8 mouse cellular contexts compared by ENCODE assay signal in the genomic region with DNA sequence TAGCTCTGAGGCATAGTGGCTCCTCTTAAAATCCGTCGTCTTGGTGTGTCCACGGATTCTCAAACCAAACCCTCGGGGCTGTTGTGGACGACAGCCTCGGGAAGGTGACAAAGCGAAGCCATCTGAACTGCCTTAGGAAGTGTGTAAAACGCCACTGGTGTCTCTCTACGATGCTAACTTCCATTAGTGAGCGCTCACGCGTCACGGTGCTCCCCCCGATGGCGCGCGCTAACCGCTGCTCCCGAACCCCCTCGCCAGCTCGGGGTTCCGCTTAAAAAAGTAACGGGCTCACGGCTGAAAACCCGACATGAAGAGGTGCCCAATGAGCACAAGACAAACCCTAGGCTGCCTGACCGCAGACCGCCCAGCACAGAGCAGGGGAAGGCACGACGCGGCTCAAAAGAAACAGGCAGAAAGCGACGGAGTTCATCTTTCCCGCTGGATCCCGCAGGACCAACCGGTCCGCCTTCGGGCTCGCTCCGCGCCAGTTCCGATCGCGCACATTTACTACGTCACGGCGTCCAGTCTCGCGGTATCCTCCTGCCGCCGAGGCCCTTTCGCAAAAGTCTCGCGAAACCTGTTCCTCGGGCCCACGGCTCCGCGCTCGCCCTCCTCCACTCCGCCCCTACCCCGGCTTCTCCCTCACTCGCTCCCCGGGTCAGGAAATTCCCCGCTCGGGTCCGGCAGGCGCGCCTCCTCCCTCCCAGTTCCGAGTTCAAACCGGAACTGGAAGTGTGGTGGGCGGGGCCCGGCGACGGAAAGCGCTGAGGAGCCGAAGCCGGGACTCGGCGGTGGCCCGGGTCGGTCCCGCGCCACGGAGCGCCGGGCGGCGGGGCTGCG. TPM values are rescaled to one million over a fixed set of nuclear protein-coding genes. Genes with fewer than 3 reads are reported as not detected.
DNase-seq lines count a peak whose midpoint lies in the region; ATAC-seq and TF ChIP-seq lines count a peak whose summit lies in the region.

Gene Map3k7, plus strand, starts transcription at position 744 of the 840 bp plus-strand sequence.

- H3K27me3 ChIP-seq in G1E (ENCODE audit: insufficient read depth, low read length), result no peaks in the 10 kb centered on the region
- H3K27me3 ChIP-seq in forebrain, embryonic 16.5 days (replicated peaks; ENCODE audit: control insufficient read depth, insufficient read depth, low read length), result no peaks in the 10 kb centered on the region
- no peaks in the 10 kb centered on the region for H3K27me3 ChIP-seq in lung, embryonic 14.5 days (ENCODE audit: insufficient read depth, low read length)
- H3K27me3 ChIP-seq in thymus, adult 2 months (ENCODE audit: control insufficient read depth, insufficient read depth, low read length), result no peaks in the 10 kb centered on the region

- peak; percentile 89 for ATAC-seq in G1E (ENCODE audit: extremely low read depth, insufficient number of reproducible peaks, low FRiP score, poor library complexity, severe bottlenecking)
- ATAC-seq in forebrain, embryonic 16.5 days, result peak; percentile 97
- ATAC-seq in lung, embryonic 14.5 days (ENCODE audit: insufficient read depth), result peak; percentile 95

- TF ChIP-seq CTCF in G1E (IDR thresholded peaks at IDR 0.05; ENCODE audit: low read depth, low read length), result no peak
- TF ChIP-seq CTCF in layer of hippocampus, adult 2 months (conservative IDR thresholded peaks at IDR 0.05), result no peak; the same call in 1 of the 2 replicates
- no peak for TF ChIP-seq CTCF in lung, embryonic 14.5 days (IDR thresholded peaks at IDR 0.05; ENCODE audit: low read depth)
- TF ChIP-seq CTCF in olfactory bulb, adult 2 months (IDR thresholded peaks at IDR 0.05; ENCODE audit: insufficient read depth, low read depth, low read length), result no peak
- TF ChIP-seq CTCF in thymus, adult 2 months (IDR thresholded peaks at IDR 0.05; ENCODE audit: borderline replicate concordance, control insufficient read depth, extremely low read depth, insufficient read depth, low read length, poor library complexity), result 0 out of 2 replicates have a peak, but pooled peaks have one; percentile 16

- H3K27ac ChIP-seq in forebrain, embryonic 16.5 days (ENCODE audit: low read length), result peak within 1 kb of the TSS; percentile 98
- peak within 1 kb of the TSS; percentile 100 for H3K27ac ChIP-seq in layer of hippocampus, adult 2 months
- peak within 1 kb of the TSS; percentile 99 for H3K27ac ChIP-seq in lung, embryonic 14.5 days (ENCODE audit: low read depth)
- H3K27ac ChIP-seq in olfactory bulb, adult 2 months (ENCODE audit: insufficient read depth, low read depth, low read length), result peak within 1 kb of the TSS; percentile 98
- H3K27ac ChIP-seq in thymus, adult 2 months (ENCODE audit: control insufficient read depth, insufficient read depth, low read length), result peak within 1 kb of the TSS; percentile 79

- H3K4me2 ChIP-seq in forebrain, embryonic 16.5 days (ENCODE audit: low read length), result peak within 1 kb of the TSS; percentile 95
- peak within 1 kb of the TSS; percentile 71 for H3K4me2 ChIP-seq in lung, embryonic 14.5 days

- WGBS in forebrain, embryonic 16.5 days, result under 1% methylated on average over 86 of the region's 88 CpGs
- under 1% methylated on average over 88 of the region's 88 CpGs for WGBS in lung, embryonic 14.5 days
- WGBS in olfactory bulb, adult 2 months, result under 1% methylated on average over 88 of the region's 88 CpGs
- under 1% methylated on average over 88 of the region's 88 CpGs for WGBS in thymus, adult 2 months

- no peaks in the 10 kb centered on the region for H3K9me3 ChIP-seq in G1E (replicated peaks)
- H3K9me3 ChIP-seq in forebrain, embryonic 16.5 days (ENCODE audit: control insufficient read depth, low read length), result no peaks in the 10 kb centered on the region
- no peaks in the 10 kb centered on the region for H3K9me3 ChIP-seq in lung, embryonic 14.5 days (ENCODE audit: low read depth, low read length)

- H3K4me1 ChIP-seq in G1E (ENCODE audit: insufficient read depth, low read depth, low read length), result peaks cover 21% of the 10 kb centered on the region
- H3K4me1 ChIP-seq in forebrain, embryonic 16.5 days (replicated peaks; ENCODE audit: control insufficient read depth, insufficient read depth, low read length), result peaks cover 19% of the 10 kb centered on the region
- H3K4me1 ChIP-seq in lung, embryonic 14.5 days (ENCODE audit: insufficient read depth), result peaks cover 3% of the 10 kb centered on the region; the same call in 1 of the 2 replicates
- H3K4me1 ChIP-seq in olfactory bulb, adult 2 months (ENCODE audit: control insufficient read depth, insufficient read depth, low read length), result no peaks in the 10 kb centered on the region
- no peaks in the 10 kb centered on the region; the same call in 1 of the 2 replicates for H3K4me1 ChIP-seq in thymus, adult 2 months (replicated peaks; ENCODE audit: control insufficient read depth, insufficient read depth, low read length)

- H3K36me3 ChIP-seq in G1E (replicated peaks), result peaks cover 7% of the 10 kb centered on the region
- H3K36me3 ChIP-seq in forebrain, embryonic 16.5 days (ENCODE audit: control insufficient read depth, insufficient read depth), result no peaks in the 10 kb centered on the region
- no peaks in the 10 kb centered on the region for H3K36me3 ChIP-seq in lung, embryonic 14.5 days (ENCODE audit: insufficient read depth)
- H3K36me3 ChIP-seq in thymus, adult 2 months (ENCODE audit: control insufficient read depth, insufficient read depth, low read length), result no peaks in the 10 kb centered on the region

- peak; percentile 57 for TF ChIP-seq POLR2A in olfactory bulb, adult 2 months (IDR thresholded peaks at IDR 0.05; ENCODE audit: insufficient read depth, low read depth, low read length)
- TF ChIP-seq POLR2A in thymus, adult 2 months (IDR thresholded peaks at IDR 0.05; ENCODE audit: control insufficient read depth, extremely low read depth, insufficient read depth, low read length, poor library complexity), result peak; percentile 76

- intact Hi-C loops in heart, postnatal 36 days (cut with DNase I), result loop anchor here (2.0 to 10.0 kb wide), 2 partner anchors 693 to 1281 kb away; partner anchors contain the start of gene Mdn1

- peak within 1 kb of the TSS; percentile 89 for H3K4me3 ChIP-seq in G1E (ENCODE audit: low read depth, low read length)
- peak within 1 kb of the TSS; percentile 91 for H3K4me3 ChIP-seq in forebrain, embryonic 16.5 days (replicated peaks; ENCODE audit: low read length)
- peak within 1 kb of the TSS; percentile 94 for H3K4me3 ChIP-seq in layer of hippocampus, adult 2 months
- peak within 1 kb of the TSS; percentile 73 for H3K4me3 ChIP-seq in lung, embryonic 14.5 days (ENCODE audit: low read depth, low read length)
- H3K4me3 ChIP-seq in olfactory bulb, adult 2 months (ENCODE audit: insufficient read depth, low read depth, low read length), result peak within 1 kb of the TSS; percentile 94
- peak within 1 kb of the TSS; percentile 83 for H3K4me3 ChIP-seq in thymus, adult 2 months (ENCODE audit: control insufficient read depth, insufficient read depth, low read length)

- peak within 1 kb of the TSS; percentile 84 for H3K9ac ChIP-seq in forebrain, embryonic 16.5 days (replicated peaks; ENCODE audit: low read depth, low read length)
- peak within 1 kb of the TSS; percentile 94 for H3K9ac ChIP-seq in lung, embryonic 14.5 days

- peak; percentile 79 for DNase-seq in G1E (ENCODE audit: low spot score)
- peak; percentile 93 to 95 for DNase-seq in cerebellum, adult 18-20 months
- peak; percentile 97 to 98 for DNase-seq in heart, postnatal 36 days
- peak; percentile 92 to 96 for DNase-seq in layer of hippocampus, adult 2 months (ENCODE audit: low spot score in 2 of 2)
- peak; percentile 99 for DNase-seq in lung, embryonic 14.5 days
- DNase-seq in thymus, adult 2 months, result peak; percentile 91

RNA-seq across cellular contexts. Expression of gene Map3k7, which starts in this region (rescaled TPM):
- total RNA-seq in G1E (2014; fragmentation: Nextera tagmentation) (58.6 and 59.9 TPM in 2 replicates), G1E (2017) (37.4 and 39.6 TPM in 2 replicates)
- 3.7 and 4.9 TPM in 2 replicates for polyA plus RNA-seq in G1E (2012)
- polyA plus RNA-seq in forebrain, embryonic 16.5 days (2015; fragmentation: Nextera tagmentation; extraction: Ambion mirVana), result 34.6 and 36.1 TPM in 2 replicates
- total RNA-seq in heart, postnatal 36 days (2021), result 10 to 100 TPM; 46.8 to 49.4 TPM
- total RNA-seq in layer of hippocampus, adult 2 months (2021), result 10 to 100 TPM; 39.8 to 40.0 TPM
- 47.5 TPM in 2 replicates for polyA plus RNA-seq in lung, embryonic 14.5 days (2014; fragmentation: Nextera tagmentation; extraction: Ambion mirVana)
- 108 and 182 TPM in 2 replicates for polyA plus RNA-seq in olfactory bulb, adult 2 months (2012; ENCODE audit: insufficient read depth, insufficient read length, low replicate concordance, missing spikeins)
- polyA plus RNA-seq in thymus, adult 2 months (2012; rRNA removed), result 74.2 and 74.5 TPM in 2 replicates

Comparison
In these comparisons a context has a peak if more than half of its experiments do, and no peak if none do; other contexts are left out.
1. Peak in every context shown above with its lines: DNase-seq, ATAC-seq, H3K4me3 ChIP-seq and H3K27ac ChIP-seq.